Mouse (Mus musculus): ENCODE data around the gene Cenpl. TPM values are rescaled to one million over a fixed set of nuclear protein-coding genes. Genes with fewer than 3 reads are reported as not detected.

The Cenpl gene
- polyA plus RNA-seq, 1 experiment from 2014 or later = 10.0 TPM

Other genes starting within 250 kb of the Cenpl start
- 7.6 and 8.0 TPM in 2 replicates for gene Rc3h1, start 164.3 kb upstream of the Cenpl start, polyA plus RNA-seq (2015; fragmentation: Nextera tagmentation; extraction: Ambion mirVana)
- gene Serpinc1, start 92.1 kb upstream of the Cenpl start, polyA plus RNA-seq (2015; fragmentation: Nextera tagmentation; extraction: Ambion mirVana) = 3.9 and 4.4 TPM in 2 replicates
- gene Zbtb37, start 35.9 kb upstream of the Cenpl start, polyA plus RNA-seq (2015; fragmentation: Nextera tagmentation; extraction: Ambion mirVana) = 14.1 and 15.3 TPM in 2 replicates
- 24.4 and 24.8 TPM in 2 replicates for gene Dars2, start 55 bp upstream of the Cenpl start, polyA plus RNA-seq (2015; fragmentation: Nextera tagmentation; extraction: Ambion mirVana)
- 16.1 and 18.1 TPM in 2 replicates for gene Klhl20, start 60.8 kb downstream of the Cenpl start, polyA plus RNA-seq (2015; fragmentation: Nextera tagmentation; extraction: Ambion mirVana)
- 25.7 and 27.1 TPM in 2 replicates for gene Ankrd45, start 72.0 kb downstream of the Cenpl start, polyA plus RNA-seq (2015; fragmentation: Nextera tagmentation; extraction: Ambion mirVana)
- 1.0 and 1.3 TPM in 2 replicates for gene Tex50, start 88.6 kb downstream of the Cenpl start, polyA plus RNA-seq (2015; fragmentation: Nextera tagmentation; extraction: Ambion mirVana)
- gene Prdx6, start 180.5 kb downstream of the Cenpl start, polyA plus RNA-seq (2015; fragmentation: Nextera tagmentation; extraction: Ambion mirVana) = 126 and 140 TPM in 2 replicates